Mouse (Mus musculus) hindbrain, embryonic 11.5 days (tissue): ENCODE data around the gene Ext2. TPM values are rescaled to one million over a fixed set of nuclear protein-coding genes. Genes with fewer than 3 reads are reported as not detected.

Source experiments
- ATAC-seq: fragments of 200-750 bp; cut with Nextera tagmentation; 2 replicates; pipeline ENCODE4 v1.8.0; 2017; ENCODE audit warnings: mild to moderate bottlenecking, moderate TSS enrichment, moderate library complexity; ENCODE audit not compliant: low FRiP score
- DNase-seq: peaks from one replicate; pipeline ENCODE4 v3.0.0-alpha.2; 2015; ENCODE audit warnings: low spot score
- H3K27ac ChIP-seq: fragments of 300-500 bp; sonication (generic); 2 replicates; pipeline ENCODE4 v1.5.1; 2014; ENCODE audit warnings: mild to moderate bottlenecking, low read depth, low read length
- H3K27me3 ChIP-seq: fragments of 300-500 bp; sonication (generic); 2 replicates; pipeline ENCODE4 v1.6.1; 2014; ENCODE audit warnings: mild to moderate bottlenecking, low read length, moderate library complexity, mixed read lengths; ENCODE audit not compliant: control insufficient read depth, insufficient read depth
- H3K36me3 ChIP-seq: fragments of 300-500 bp; sonication (generic); 2 replicates; pipeline ENCODE4 v1.6.1; 2014; ENCODE audit warnings: mild to moderate bottlenecking, low read length, moderate library complexity, mixed read lengths; ENCODE audit not compliant: control insufficient read depth, insufficient read depth
- H3K4me1 ChIP-seq: fragments of 300-500 bp; sonication (generic); replicated peaks from 2 replicates; pipeline ENCODE4 v1.6.1; 2014; ENCODE audit warnings: low read length, mixed read lengths; ENCODE audit not compliant: control insufficient read depth, insufficient read depth
- H3K4me2 ChIP-seq: fragments of 300-500 bp; sonication (generic); replicated peaks from 2 replicates; pipeline ENCODE4 v1.6.1; 2014; ENCODE audit warnings: mild to moderate bottlenecking, low read depth, low read length
- H3K4me3 ChIP-seq: fragments of 300-500 bp; sonication (generic); 2 replicates; pipeline ENCODE4 v1.5.1; 2014; ENCODE audit warnings: low read depth, low read length
- H3K9ac ChIP-seq: fragments of 300-500 bp; sonication (generic); 2 replicates; pipeline ENCODE4 v1.6.1; 2014; ENCODE audit warnings: low read depth, low read length
- H3K9me3 ChIP-seq: fragments of 300-500 bp; sonication (generic); 2 replicates; pipeline ENCODE4 v1.6.1; 2016; ENCODE audit warnings: low read length; ENCODE audit not compliant: control insufficient read depth
- WGBS: fragments of 180-500 bp; shearing (Covaris S2); extraction: QIAGEN DNeasy Blood & Tissue Kit; methylation state at CpG from one replicate; pipeline ENCODE4 v1.1.7; 2014; 5-methylcytosine and 5-hydroxymethylcytosine counted together
- polyA plus RNA-seq: library from polyadenylated mRNA; unstranded; fragments of >200 nt; fragmentation: Nextera tagmentation; extraction: Ambion mirVana; gene quantifications from 2 replicates; pipeline ENCODE4 v1.2.1, GENCODE M21; 2014

Ext2 gene
- polyA plus RNA-seq, 1 experiment from 2014 or later, result 54.4 TPM

DNA sequence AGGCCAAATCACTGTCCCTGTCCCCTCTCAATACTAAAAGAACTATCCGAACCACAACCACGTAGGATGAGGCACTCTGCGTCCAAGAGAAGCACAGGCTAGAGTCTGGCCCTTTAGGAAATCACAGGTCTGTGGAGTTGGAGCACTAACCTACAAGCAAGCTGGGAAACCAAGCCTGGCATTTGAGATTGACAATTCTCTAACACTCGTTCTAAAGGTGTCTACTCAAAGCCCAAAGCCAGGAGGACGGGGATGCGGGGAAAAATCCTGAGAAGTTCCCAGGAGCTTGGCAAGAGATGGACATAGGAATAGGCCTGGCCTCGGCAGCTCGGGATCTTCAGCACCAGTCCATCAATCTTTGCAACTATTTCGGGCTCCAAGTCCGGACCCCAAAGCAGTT lies 177.2 kb downstream of the Ext2 start:
- WGBS, result 4% methylated on average over 10 of the region's 10 CpGs
- no peaks in the 10 kb centered on the region for H3K36me3 ChIP-seq
- H3K9me3 ChIP-seq, result no peaks in the 10 kb centered on the region
- H3K9ac ChIP-seq, result no peak overlapping the region
- peaks cover 8% of the 10 kb centered on the region; the same call in 1 of the 2 replicates for H3K4me1 ChIP-seq
- DNase-seq, result peak; percentile 62
- no peak for ATAC-seq
- peaks cover 92% of the 10 kb centered on the region for H3K27me3 ChIP-seq
- no peak overlapping the region for H3K27ac ChIP-seq
- H3K4me2 ChIP-seq, result peak overlapping the region; percentile 33; the same call in 1 of the 2 replicates
- no peak overlapping the region for H3K4me3 ChIP-seq

DNA sequence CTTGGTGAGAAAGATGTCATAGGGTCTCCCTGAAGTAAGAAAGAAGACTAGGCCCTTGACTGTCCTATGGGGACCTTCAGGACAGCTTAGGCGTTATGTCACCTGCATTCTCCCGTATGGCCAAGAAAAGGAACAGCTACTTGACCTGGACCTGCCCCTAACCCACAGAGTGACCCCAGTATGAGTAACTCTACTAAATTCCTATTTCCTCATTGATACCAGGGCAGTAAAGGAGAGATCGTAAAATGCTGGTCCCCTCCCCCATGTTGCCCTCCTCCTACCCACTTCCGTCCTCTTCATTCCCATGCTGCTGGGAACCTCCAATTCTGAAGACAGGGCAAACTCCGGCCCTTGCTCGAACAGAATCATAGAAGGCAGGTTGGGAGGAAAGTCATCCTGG lies 177.6 kb downstream of the Ext2 start:
- H3K9ac ChIP-seq, result no peak overlapping the region
- ATAC-seq (no peak), DNase-seq (no peak)
- H3K27ac ChIP-seq, result no peak overlapping the region
- 8% methylated on average over 6 of the region's 6 CpGs for WGBS
- peak overlapping the region; percentile 33; the same call in 1 of the 2 replicates for H3K4me2 ChIP-seq
- peaks cover 92% of the 10 kb centered on the region for H3K27me3 ChIP-seq
- H3K9me3 ChIP-seq, result no peaks in the 10 kb centered on the region
- H3K4me3 ChIP-seq, result no peak overlapping the region
- peaks cover 8% of the 10 kb centered on the region; the same call in 1 of the 2 replicates for H3K4me1 ChIP-seq
- no peaks in the 10 kb centered on the region for H3K36me3 ChIP-seq

DNA sequence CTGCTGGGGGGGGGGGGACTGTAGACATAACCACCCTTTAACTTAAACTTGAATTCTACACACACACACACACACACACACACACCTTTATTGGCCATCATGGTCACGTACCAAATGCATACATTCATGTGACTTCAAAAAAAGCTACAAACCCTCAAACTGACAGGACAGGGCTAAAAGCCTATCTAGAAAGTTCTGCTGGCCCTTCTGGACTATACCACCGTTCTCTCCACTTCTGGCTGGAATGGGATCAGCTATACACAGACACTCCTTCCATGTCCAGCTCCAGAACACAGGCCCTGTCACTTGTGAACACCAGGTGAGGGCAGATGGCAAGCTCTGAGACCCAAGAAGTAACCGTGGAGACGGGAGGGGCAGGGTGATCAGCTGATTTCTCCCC lies 178.1 kb downstream of the Ext2 start:
- Histone ChIP-seq H3K9me3 (no peaks in the 10 kb centered on the region), H3K4me1 (peaks cover 8% of the 10 kb centered on the region; the same call in 1 of the 2 replicates), H3K4me3 (no peak overlapping the region), H3K4me2 (peak overlapping the region; percentile 25; the same call in 1 of the 2 replicates), H3K27ac (no peak overlapping the region), H3K27me3 (peaks cover 92% of the 10 kb centered on the region), H3K9ac (no peak overlapping the region), H3K36me3 (no peaks in the 10 kb centered on the region)
- WGBS, result 6% methylated on average over 4 of the region's 4 CpGs
- peak; percentile 50 for DNase-seq
- ATAC-seq, result no peak

DNA sequence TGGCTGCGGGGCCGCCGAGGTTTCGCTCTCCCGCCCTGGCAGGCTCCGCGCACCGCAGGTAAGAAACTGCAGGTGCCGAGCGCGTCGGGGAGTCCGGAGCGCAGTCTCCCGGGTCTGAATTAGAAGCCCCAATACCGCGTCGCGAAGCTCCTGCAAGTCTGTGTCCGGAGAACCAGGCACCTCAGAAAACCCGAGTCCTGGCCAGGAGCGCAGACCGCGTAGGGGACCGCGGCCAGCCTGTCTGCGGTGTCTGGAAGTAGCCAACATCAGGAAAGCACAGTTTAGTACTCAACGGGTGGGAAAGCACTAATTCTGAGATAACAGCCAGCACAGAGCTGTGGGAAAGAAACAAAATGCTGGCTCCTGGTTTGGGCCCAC lies 179.0 kb downstream of the Ext2 start:
- H3K9me3 ChIP-seq, result no peaks in the 10 kb centered on the region
- H3K36me3 ChIP-seq, result no peaks in the 10 kb centered on the region
- no peak for DNase-seq
- H3K27ac ChIP-seq, result no peak overlapping the region
- H3K9ac ChIP-seq, result peak overlapping the region; percentile 53; the same call in 1 of the 2 replicates
- ATAC-seq, result no peak
- WGBS, result under 1% methylated on average over 28 of the region's 28 CpGs
- peaks cover 8% of the 10 kb centered on the region; the same call in 1 of the 2 replicates for H3K4me1 ChIP-seq
- peak overlapping the region; percentile 57 for H3K4me2 ChIP-seq
- peak overlapping the region; percentile 44 for H3K4me3 ChIP-seq
- peaks cover 89% of the 10 kb centered on the region for H3K27me3 ChIP-seq

DNA sequence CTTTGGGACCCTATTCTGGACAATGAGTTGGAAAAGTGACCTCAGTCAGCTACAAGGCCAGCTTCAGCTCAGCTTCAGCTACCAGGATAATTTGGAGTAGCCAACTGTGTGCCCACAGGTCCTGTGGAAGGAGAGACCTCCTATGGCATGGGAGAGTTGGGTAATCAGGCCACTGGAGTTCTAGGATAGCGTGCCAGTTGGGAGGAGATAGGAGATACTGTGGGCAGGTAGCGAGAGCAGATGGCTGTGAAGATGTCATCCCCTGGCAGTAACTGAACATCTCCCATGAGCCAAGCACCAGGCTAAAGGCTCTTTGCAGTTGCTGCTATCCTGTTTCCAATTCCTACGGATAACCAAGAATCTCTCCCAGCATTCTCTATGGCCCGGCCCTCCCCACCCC lies 187.8 kb downstream of the Ext2 start:
- DNase-seq, result no peak
- H3K9me3 ChIP-seq, result no peaks in the 10 kb centered on the region
- H3K4me1 ChIP-seq, result no peaks in the 10 kb centered on the region
- no peak for ATAC-seq
- no peak overlapping the region for H3K27ac ChIP-seq
- no peaks in the 10 kb centered on the region for H3K36me3 ChIP-seq
- no peak overlapping the region for H3K9ac ChIP-seq
- no peak overlapping the region for H3K4me2 ChIP-seq
- 85% methylated on average over 4 of the region's 4 CpGs for WGBS
- H3K27me3 ChIP-seq, result peaks cover 23% of the 10 kb centered on the region
- H3K4me3 ChIP-seq, result no peak overlapping the region

DNA sequence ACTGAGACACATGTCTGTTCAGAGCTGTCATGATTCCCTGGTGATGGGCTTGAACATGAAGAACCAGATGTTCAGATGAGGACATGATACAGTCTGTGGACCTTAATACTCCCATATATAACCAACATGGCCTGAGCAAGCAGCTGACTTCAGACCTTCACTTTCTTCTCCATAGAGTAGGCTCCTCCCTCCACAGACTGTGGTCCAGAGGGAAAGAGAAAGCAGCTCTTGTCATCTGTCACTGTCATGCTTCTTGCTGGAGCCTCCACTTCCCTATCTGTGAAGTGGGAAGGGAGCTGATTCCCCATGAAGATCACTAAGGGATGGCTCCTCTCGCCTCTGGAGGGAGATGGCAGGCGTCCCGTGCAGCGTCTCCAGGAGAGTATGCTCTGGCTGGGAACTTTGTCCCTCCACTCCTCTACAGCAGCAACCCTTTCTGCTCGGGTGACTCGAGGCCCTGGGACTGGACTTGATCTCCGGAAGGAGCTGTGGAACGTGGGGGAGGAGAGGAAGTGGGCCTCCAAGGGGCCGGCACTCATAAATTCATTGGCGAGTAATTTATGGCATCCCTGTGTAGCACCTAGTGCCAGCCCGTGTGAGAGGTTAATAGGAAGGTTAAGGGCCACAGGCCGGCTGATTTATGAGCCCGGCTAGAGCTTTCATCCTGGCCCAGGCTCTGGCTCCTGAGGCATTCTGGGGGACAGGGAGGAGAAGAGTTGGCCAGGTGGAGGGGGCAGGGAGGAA lies 197.5 kb downstream of the Ext2 start:
- ATAC-seq (no peak), DNase-seq (no peak)
- Histone ChIP-seq H3K4me2 (no peak overlapping the region), H3K4me1 (no peaks in the 10 kb centered on the region), H3K9me3 (no peaks in the 10 kb centered on the region), H3K27ac (no peak overlapping the region), H3K36me3 (no peaks in the 10 kb centered on the region), H3K4me3 (no peak overlapping the region), H3K9ac (no peak overlapping the region), H3K27me3 (no peaks in the 10 kb centered on the region)
- WGBS, result 73% methylated on average over 13 of the region's 13 CpGs

DNA sequence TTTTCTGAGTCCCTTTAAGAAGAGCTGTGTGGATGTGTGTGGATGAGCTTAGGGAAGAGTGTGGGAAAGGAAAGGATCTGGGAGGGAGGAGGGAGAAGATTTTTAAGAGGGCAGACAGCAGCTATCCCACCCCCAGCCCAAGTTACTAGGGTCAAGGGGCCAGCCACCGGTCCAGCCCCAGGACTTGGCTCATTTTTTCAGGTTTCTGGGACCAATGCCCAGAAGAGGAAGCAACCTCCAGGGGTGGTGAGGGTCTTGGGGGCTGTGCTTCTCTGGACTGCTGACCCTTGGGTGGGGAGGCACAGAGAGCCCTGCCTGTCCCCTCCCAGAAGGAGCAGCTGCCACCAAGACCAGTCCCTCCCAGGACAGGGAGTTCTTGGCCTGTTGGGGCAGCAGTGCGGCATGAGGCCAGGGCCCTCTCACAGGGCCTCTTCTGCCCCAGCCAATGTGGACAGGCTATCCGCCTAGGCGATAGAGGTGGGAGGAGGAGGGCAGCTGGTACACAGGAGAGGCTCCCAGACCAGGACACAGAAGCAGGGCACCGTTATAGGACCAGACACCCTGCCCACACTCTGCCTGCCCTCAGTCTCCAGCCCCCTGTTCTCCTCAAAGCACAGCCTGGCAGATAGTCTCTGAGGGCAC lies 203.0 kb downstream of the Ext2 start:
- no peaks in the 10 kb centered on the region for H3K4me1 ChIP-seq
- no peak overlapping the region for H3K9ac ChIP-seq
- no peaks in the 10 kb centered on the region for H3K9me3 ChIP-seq
- H3K4me3 ChIP-seq, result no peak overlapping the region
- H3K36me3 ChIP-seq, result no peaks in the 10 kb centered on the region
- H3K4me2 ChIP-seq, result no peak overlapping the region
- H3K27me3 ChIP-seq, result no peaks in the 10 kb centered on the region
- 51% methylated on average over 5 of the region's 5 CpGs for WGBS
- no peak overlapping the region for H3K27ac ChIP-seq
- ATAC-seq, result peak; percentile 25; the same call in 1 of the 2 replicates
- DNase-seq, result no peak

DNA sequence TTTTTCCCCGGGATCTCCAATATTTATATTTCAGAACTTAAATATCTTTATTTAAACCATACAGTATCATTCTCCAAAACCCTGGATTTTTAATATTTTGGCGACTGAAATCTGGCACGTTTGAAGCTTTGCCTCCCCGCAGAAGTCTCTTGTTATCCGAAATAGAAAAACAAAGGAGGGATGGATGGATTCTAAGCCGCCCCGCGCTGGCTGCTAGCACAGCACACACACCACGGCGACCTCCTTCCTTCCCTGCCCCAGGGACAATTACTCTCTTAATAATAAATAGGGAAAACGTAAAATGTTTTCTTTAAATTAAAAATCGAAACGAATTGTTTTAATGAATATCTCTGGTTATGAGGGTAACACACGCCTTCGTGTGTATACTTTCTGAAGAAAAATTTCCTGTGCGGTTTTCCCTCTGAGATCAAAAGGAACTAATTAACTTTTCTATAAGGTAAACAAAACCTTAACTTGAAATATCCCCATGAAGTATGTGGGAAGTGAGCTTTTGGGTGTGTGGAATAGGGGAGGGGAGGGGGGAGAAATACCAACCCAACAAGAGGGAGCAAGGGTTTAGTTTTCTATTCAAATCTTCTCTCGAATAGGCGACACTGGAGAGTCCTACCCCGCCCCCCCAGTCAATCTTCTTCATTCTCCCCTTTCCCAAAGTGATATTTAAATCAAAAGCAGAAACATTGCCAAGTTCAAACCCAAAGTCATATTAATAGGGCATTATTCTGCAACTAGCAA lies 203.7 kb downstream of the Ext2 start:
- Histone ChIP-seq H3K9ac (no peak overlapping the region), H3K4me2 (no peak overlapping the region), H3K27me3 (no peaks in the 10 kb centered on the region), H3K36me3 (no peaks in the 10 kb centered on the region), H3K4me1 (no peaks in the 10 kb centered on the region), H3K27ac (no peak overlapping the region), H3K4me3 (no peak overlapping the region), H3K9me3 (no peaks in the 10 kb centered on the region)
- 39% methylated on average over 19 of the region's 19 CpGs for WGBS
- no peak for ATAC-seq
- DNase-seq, result no peak
